11 mouse cellular contexts compared by ENCODE assay signal in genomic region chr6:112339016-112339415, GRCm38 (mm10). TPM values are rescaled to one million over a fixed set of nuclear protein-coding genes. Genes with fewer than 3 reads are reported as not detected.
"Had no signal": no experiment of that assay in that cellular context is flagged by ENCODE, and none has a peak within 500 bp of the region (broad histone marks: within the 10 kb centered on the region; RNA-seq: fewer than 3 reads in every experiment).

No protein-coding gene starts in this region.

- DNase-seq: gastrocnemius, adult 2 months; gastrocnemius, postnatal 10 days; gastrocnemius, postnatal 25 days; heart, adult 18-20 months; heart, postnatal 10 days; heart, postnatal 4 days; liver; liver, embryonic 13.5 days; liver, postnatal 0 days; lung, adult 2 months had no signal

RNA-seq across cellular contexts. Expression of gene Ssu2, which starts 48.8 kb away (rescaled TPM):
- total RNA-seq: granulocyte monocyte progenitor cell, adult 5-6 weeks had no signal
